Mouse (Mus musculus): ENCODE measurements around the gene Mast4. TPM values are rescaled to one million over a fixed set of nuclear protein-coding genes. Genes with fewer than 3 reads are reported as not detected.

The Mast4 gene
- polyA plus RNA-seq, 1 experiment = 10.4 TPM

DNA sequence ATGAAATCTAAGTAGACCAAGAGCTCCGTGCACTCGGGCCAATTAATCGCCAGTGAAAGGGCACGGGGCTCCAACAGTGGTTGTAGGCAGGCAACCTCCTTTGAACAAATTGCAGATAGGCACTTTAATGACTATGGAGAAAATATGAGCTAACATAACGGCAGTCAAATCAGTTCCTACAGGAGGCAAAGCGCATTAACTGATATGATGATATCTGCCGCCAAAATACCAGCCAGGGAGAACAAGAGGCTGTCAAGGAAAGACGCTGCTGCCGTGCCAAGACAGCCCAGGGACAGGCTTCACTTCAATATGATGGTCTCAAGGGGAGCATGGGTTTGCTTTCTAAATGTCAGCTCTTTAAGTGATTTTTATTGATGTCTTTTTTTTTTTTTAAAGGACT, 401.9 kb downstream of the Mast4 start:
- Histone ChIP-seq H3K4me1 (replicated peaks; ENCODE audit: control insufficient read depth, insufficient read depth, low read length) (no peaks in the 10 kb centered on the region), H3K27ac (ENCODE audit: control insufficient read depth, insufficient read depth, low read length) (no peak overlapping the region), H3K36me3 (ENCODE audit: control insufficient read depth, insufficient read depth, low read length) (no peaks in the 10 kb centered on the region), H3K27me3 (ENCODE audit: control insufficient read depth, insufficient read depth, low read length) (no peaks in the 10 kb centered on the region), H3K4me3 (ENCODE audit: control insufficient read depth, insufficient read depth, low read length) (no peak overlapping the region)
- WGBS = 96% methylated on average over 9 of the region's 9 CpGs
- no peak for DNase-seq
- TF ChIP-seq CTCF (IDR thresholded peaks at IDR 0.05; ENCODE audit: borderline replicate concordance, control insufficient read depth, extremely low read depth, insufficient read depth, low read length, poor library complexity) = no peak
- no peak for TF ChIP-seq POLR2A (IDR thresholded peaks at IDR 0.05; ENCODE audit: control insufficient read depth, extremely low read depth, insufficient read depth, low read length, poor library complexity)

DNA sequence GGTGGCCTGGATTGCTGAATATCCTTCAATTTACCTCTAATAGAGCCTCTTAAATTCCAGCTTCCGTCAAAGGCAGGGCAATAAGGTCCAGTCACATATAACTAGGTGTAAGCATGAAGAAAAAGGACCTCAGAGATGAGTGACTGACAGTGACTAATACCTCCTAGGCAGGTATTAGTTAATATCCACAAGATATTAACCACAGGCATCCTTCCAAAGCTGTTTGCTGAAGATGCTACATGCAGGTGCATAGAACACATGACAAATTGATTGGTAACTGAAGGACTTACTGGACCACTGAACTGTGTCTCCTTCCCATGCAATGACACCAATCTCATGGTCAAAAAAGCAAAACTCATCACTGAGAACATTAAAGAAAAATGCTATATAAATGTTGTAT, 402.3 kb downstream of the Mast4 start:
- H3K4me1 ChIP-seq (replicated peaks; ENCODE audit: control insufficient read depth, insufficient read depth, low read length) = no peaks in the 10 kb centered on the region
- no peak overlapping the region for H3K4me3 ChIP-seq (ENCODE audit: control insufficient read depth, insufficient read depth, low read length)
- WGBS = 97% methylated on average over 1 of the region's 1 CpGs
- no peak for DNase-seq
- H3K27ac ChIP-seq (ENCODE audit: control insufficient read depth, insufficient read depth, low read length) = no peak overlapping the region
- H3K36me3 ChIP-seq (ENCODE audit: control insufficient read depth, insufficient read depth, low read length) = no peaks in the 10 kb centered on the region
- no peak for TF ChIP-seq POLR2A (IDR thresholded peaks at IDR 0.05; ENCODE audit: control insufficient read depth, extremely low read depth, insufficient read depth, low read length, poor library complexity)
- no peak for TF ChIP-seq CTCF (IDR thresholded peaks at IDR 0.05; ENCODE audit: borderline replicate concordance, control insufficient read depth, extremely low read depth, insufficient read depth, low read length, poor library complexity)
- no peaks in the 10 kb centered on the region for H3K27me3 ChIP-seq (ENCODE audit: control insufficient read depth, insufficient read depth, low read length)

DNA sequence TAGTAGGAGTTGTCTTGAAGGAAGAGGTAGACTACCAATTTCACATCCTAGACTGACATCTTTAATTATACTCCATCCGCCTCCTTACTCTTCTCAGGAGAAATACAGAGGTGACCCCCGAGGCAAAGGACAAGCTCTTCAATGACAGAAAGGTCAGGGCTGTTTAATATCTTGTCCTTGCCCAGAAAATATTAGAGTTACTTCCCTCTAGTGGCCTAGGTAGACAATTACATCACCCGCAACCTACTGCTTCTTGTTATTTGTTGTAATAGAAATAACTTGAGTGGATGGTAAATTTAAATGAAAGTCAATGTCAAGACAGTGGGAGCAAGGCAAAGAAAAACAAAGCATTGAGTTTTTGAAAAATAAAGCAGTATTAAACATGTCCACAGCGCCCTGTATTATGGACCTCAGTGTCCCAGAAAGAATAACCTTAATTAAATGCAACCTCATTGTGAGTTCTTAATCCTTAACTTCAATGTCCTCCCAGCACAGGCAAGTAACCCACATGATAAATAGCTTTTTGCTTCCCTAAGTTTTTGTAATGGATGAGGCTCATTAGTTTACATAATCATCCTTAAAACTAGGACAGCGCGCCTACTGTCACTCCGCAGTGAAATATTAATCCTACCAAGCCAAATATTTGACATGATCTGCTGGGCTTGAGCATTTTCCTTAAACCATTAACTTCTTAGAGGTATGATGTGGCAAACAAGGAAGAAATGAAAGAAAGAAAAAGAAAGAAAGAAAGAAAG, 408.3 kb downstream of the Mast4 start:
- no peak overlapping the region for H3K4me3 ChIP-seq (ENCODE audit: control insufficient read depth, insufficient read depth, low read length)
- no peaks in the 10 kb centered on the region for H3K36me3 ChIP-seq (ENCODE audit: control insufficient read depth, insufficient read depth, low read length)
- 91% methylated on average over 7 of the region's 7 CpGs for WGBS
- DNase-seq = no peak
- no peak overlapping the region for H3K27ac ChIP-seq (ENCODE audit: control insufficient read depth, insufficient read depth, low read length)
- H3K4me1 ChIP-seq (replicated peaks; ENCODE audit: control insufficient read depth, insufficient read depth, low read length) = no peaks in the 10 kb centered on the region
- TF ChIP-seq POLR2A (IDR thresholded peaks at IDR 0.05; ENCODE audit: control insufficient read depth, extremely low read depth, insufficient read depth, low read length, poor library complexity) (no peak), CTCF (IDR thresholded peaks at IDR 0.05; ENCODE audit: borderline replicate concordance, control insufficient read depth, extremely low read depth, insufficient read depth, low read length, poor library complexity) (no peak)
- H3K27me3 ChIP-seq (ENCODE audit: control insufficient read depth, insufficient read depth, low read length) = no peaks in the 10 kb centered on the region

DNA sequence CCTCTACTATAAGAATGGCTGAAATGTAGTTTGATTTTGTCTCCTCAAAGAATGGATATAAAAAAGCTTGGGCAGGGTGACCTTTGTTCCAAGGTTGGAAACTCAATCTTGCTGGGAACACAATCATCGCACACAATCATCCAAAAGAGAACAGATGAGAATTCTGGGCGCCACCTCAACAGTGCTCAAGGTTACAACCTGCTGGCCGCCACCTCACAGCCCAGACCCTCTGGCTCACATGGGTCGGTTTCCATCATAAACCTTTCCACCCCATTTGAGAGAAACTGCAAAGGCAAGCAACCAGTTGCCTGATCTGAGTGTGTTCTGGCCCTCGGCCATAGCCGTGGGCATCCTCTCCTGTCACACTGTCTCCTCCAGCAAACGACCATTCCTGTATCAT, 414.6 kb downstream of the Mast4 start:
- Histone ChIP-seq H3K27ac (ENCODE audit: control insufficient read depth, insufficient read depth, low read length) (no peak overlapping the region), H3K4me1 (replicated peaks; ENCODE audit: control insufficient read depth, insufficient read depth, low read length) (no peaks in the 10 kb centered on the region), H3K4me3 (ENCODE audit: control insufficient read depth, insufficient read depth, low read length) (no peak overlapping the region), H3K27me3 (ENCODE audit: control insufficient read depth, insufficient read depth, low read length) (no peaks in the 10 kb centered on the region), H3K36me3 (ENCODE audit: control insufficient read depth, insufficient read depth, low read length) (no peaks in the 10 kb centered on the region)
- 92% methylated on average over 7 of the region's 7 CpGs for WGBS
- DNase-seq = no peak
- TF ChIP-seq POLR2A (IDR thresholded peaks at IDR 0.05; ENCODE audit: control insufficient read depth, extremely low read depth, insufficient read depth, low read length, poor library complexity) (no peak), CTCF (IDR thresholded peaks at IDR 0.05; ENCODE audit: borderline replicate concordance, control insufficient read depth, extremely low read depth, insufficient read depth, low read length, poor library complexity) (no peak)

DNA sequence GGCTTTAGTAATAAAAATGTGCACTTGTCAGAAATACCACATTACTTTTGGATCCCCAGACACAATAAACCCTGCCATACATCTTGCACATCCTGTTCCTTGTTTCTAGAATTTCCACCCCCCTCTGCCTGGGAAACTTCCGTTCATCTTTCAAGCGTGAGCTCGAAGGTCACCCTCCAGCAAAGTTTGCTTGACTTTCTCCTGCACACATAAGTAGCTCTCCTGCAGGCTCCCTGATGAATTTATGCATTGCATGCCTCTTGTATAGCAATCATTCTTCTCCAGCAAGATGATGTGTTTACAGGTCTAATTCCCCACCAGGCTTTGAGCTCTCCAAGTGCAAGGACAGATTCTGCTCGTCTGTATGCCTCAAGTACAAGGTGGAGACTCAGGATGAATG, 415.7 kb downstream of the Mast4 start:
- TF ChIP-seq POLR2A (IDR thresholded peaks at IDR 0.05; ENCODE audit: control insufficient read depth, extremely low read depth, insufficient read depth, low read length, poor library complexity) (no peak), CTCF (IDR thresholded peaks at IDR 0.05; ENCODE audit: borderline replicate concordance, control insufficient read depth, extremely low read depth, insufficient read depth, low read length, poor library complexity) (no peak)
- Histone ChIP-seq H3K4me1 (replicated peaks; ENCODE audit: control insufficient read depth, insufficient read depth, low read length) (no peaks in the 10 kb centered on the region), H3K27ac (ENCODE audit: control insufficient read depth, insufficient read depth, low read length) (no peak overlapping the region), H3K4me3 (ENCODE audit: control insufficient read depth, insufficient read depth, low read length) (no peak overlapping the region), H3K27me3 (ENCODE audit: control insufficient read depth, insufficient read depth, low read length) (no peaks in the 10 kb centered on the region), H3K36me3 (ENCODE audit: control insufficient read depth, insufficient read depth, low read length) (no peaks in the 10 kb centered on the region)
- DNase-seq = no peak
- WGBS = 28% methylated on average over 4 of the region's 4 CpGs

DNA sequence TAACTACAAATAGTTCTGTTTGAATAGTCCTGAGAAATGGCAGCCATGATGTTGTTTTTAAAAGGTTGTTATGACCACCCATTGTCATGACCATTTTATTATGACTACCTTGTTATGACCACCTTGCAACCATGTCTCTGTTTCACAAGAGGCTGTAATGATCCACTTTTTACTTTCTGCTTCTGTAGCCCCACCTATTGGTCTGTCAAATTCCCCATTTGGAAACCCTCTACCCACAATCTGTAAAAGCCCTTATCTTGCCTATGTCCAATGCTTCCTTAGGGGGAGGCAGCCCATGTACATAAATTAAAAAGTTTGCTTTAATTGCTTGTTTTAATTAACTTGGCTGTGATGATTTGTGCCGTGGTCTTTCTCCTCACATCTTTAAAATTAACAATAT, 419.0 kb downstream of the Mast4 start:
- no peaks in the 10 kb centered on the region for H3K36me3 ChIP-seq (ENCODE audit: control insufficient read depth, insufficient read depth, low read length)
- TF ChIP-seq POLR2A (IDR thresholded peaks at IDR 0.05; ENCODE audit: control insufficient read depth, extremely low read depth, insufficient read depth, low read length, poor library complexity) (no peak), CTCF (IDR thresholded peaks at IDR 0.05; ENCODE audit: borderline replicate concordance, control insufficient read depth, extremely low read depth, insufficient read depth, low read length, poor library complexity) (no peak)
- H3K27ac ChIP-seq (ENCODE audit: control insufficient read depth, insufficient read depth, low read length) = no peak overlapping the region
- no peaks in the 10 kb centered on the region for H3K27me3 ChIP-seq (ENCODE audit: control insufficient read depth, insufficient read depth, low read length)
- DNase-seq = no peak
- no peaks in the 10 kb centered on the region for H3K4me1 ChIP-seq (replicated peaks; ENCODE audit: control insufficient read depth, insufficient read depth, low read length)
- 88% methylated on average over 1 of the region's 1 CpGs for WGBS
- H3K4me3 ChIP-seq (ENCODE audit: control insufficient read depth, insufficient read depth, low read length) = no peak overlapping the region

DNA sequence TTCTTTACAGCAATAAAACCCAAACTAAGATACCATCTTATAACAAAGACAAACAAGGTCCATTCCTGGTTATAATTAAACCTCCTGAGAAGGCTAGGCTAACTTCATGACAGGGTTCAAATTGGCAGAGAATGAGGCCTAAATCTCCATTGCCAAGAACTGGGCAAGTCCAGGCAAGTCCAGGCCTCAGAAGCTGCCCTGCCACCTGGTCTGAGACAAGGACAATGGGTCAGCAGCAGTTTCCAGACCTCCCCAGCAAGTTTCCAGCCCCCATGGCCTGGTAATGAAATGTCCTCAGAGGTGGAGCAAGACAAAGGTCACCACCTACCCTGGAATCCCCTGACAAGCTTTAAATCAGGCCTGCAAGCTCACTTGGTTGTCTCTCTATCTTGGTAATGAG, 419.5 kb downstream of the Mast4 start:
- Histone ChIP-seq H3K27ac (ENCODE audit: control insufficient read depth, insufficient read depth, low read length) (no peak overlapping the region), H3K36me3 (ENCODE audit: control insufficient read depth, insufficient read depth, low read length) (no peaks in the 10 kb centered on the region), H3K27me3 (ENCODE audit: control insufficient read depth, insufficient read depth, low read length) (no peaks in the 10 kb centered on the region), H3K4me3 (ENCODE audit: control insufficient read depth, insufficient read depth, low read length) (no peak overlapping the region), H3K4me1 (replicated peaks; ENCODE audit: control insufficient read depth, insufficient read depth, low read length) (no peaks in the 10 kb centered on the region)
- no peak for TF ChIP-seq CTCF (IDR thresholded peaks at IDR 0.05; ENCODE audit: borderline replicate concordance, control insufficient read depth, extremely low read depth, insufficient read depth, low read length, poor library complexity)
- no peak for DNase-seq

Measured in thymus, adult 2 months (tissue).